Mouse (Mus musculus) duodenum, adult 2 months (tissue): ENCODE measurements around the gene Dscam. TPM values are rescaled to one million over a fixed set of nuclear protein-coding genes. Genes with fewer than 3 reads are reported as not detected.

Source experiments
- polyA plus RNA-seq: library from polyadenylated mRNA; depleted of rRNA; stranded (reverse); fragments of >200 nt; gene quantifications from 2 replicates; pipeline ENCODE4 v1.2.3, GENCODE M21; 2012; ENCODE audit warnings: low replicate concordance; rRNA removed

Gene Dscam
- 0.01 and 0.13 TPM in 2 replicates for polyA plus RNA-seq

GRCm38 (mm10) chr16:97170513-97171081, at the start of gene Dscam:
Dscam (minus strand) TSS chr16:97170752.

Other genes with a start within 250 kb of the Dscam start
- gene Bace2, start 186.0 kb upstream of the Dscam start, polyA plus RNA-seq, result 4.1 and 9.6 TPM in 2 replicates